Mouse (Mus musculus) bone marrow macrophage, adult 2 months (primary cell): Measurements from ENCODE around the gene Fmo6.
A peak's percentile ranks its signal among the peaks of the same experiment; 100 is the strongest.

Experiments
- CTCF ChIP-seq: IDR thresholded peaks from 2 replicates; pipeline ENCODE4 v1.5.1; 2012; ENCODE audit warnings: low read depth, mild to moderate bottlenecking, low read length, moderate library complexity
- POLR2A ChIP-seq: IDR thresholded peaks from 2 replicates; pipeline ENCODE4 v1.6.1; 2012; ENCODE audit warnings: mild to moderate bottlenecking, low read depth, low read length, borderline replicate concordance

DNA sequence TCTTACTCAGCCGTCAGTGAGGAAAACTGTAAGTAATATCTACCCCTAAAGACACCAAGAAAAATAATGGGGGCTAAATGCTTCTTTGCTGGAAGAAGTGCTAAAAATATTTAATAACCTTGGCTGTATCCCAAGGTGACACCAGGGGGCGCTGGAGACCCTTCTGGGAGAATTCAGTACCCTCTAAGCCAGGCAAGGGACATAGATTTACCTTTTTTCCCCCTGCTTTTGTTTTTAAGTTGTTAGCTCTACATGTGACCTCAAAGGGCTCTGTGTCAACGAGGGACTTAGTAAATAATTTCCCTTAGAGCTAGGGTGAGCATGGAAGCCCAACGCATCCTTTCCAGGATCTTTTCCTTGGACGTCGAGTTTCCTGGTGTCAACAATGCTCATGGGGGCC is 41.4 kb downstream of the Fmo6 start:
- peak; percentile 61; the same call in 1 of the 2 replicates for TF ChIP-seq CTCF
- TF ChIP-seq POLR2A, result no peak
